Mouse (Mus musculus) naive thymus-derived CD4-positive, alpha-beta T cell, adult 5 months (primary cell): ENCODE data around the gene Lrriq1. TPM values are rescaled to one million over a fixed set of nuclear protein-coding genes. Genes with fewer than 3 reads are reported as not detected.

Source experiments
- polyA plus RNA-seq: library from polyadenylated mRNA; unstranded; fragments of 100-300 nt; shearing (Covaris generic); gene quantifications from one replicate; pipeline ENCODE4 v1.2.1, GENCODE M21; 2017

The Lrriq1 gene
- not detected for polyA plus RNA-seq

GRCm38 (mm10) chr10:103235707-103236459 lies at the start of gene Lrriq1:
Lrriq1 (minus strand) TSS chr10:103236322.

DNA sequence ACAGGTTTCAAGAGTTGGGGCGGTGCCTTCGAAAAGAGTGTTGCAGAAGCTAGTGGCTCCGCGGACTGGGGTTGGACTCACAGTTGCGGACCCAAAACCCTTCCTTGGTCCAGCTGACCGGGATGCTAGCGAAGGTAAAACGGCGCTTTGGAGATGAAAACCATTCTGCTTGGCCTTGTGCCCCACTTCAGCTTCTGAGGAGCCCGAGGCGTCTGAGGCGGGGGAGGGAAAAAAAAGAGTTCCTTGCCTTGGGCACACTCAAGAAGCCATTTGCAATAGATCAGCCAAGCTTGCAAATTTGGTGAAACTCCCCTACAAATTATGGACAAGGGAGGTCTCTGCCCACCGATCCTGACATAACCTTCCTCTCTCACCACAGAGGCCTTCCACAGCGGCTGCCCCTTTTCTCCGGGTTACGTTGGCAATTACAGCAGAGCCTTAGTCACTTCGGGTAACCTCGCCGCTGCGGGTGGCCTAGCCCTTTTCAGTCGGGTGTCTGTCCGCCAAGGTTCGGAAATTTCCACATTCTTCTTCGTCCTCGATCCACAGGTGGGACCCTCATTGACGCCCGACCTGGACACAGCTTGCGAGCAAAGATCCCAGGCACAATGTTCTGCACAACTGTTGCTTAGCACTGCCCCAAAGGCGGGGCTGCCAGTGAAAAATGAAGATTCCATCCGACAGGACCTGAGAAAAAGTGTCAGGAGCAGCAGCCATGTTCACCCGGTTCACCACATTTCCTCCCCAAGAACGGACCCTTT lies 206.2 kb downstream of the Lrriq1 start, which contains the start of gene Alx1:
Gene Alx1, minus strand, starts transcription at position 486 of the 761 bp plus-strand sequence.

Other genes with a start within 250 kb of the Lrriq1 start
- gene Alx1, start 206.1 kb downstream of the Lrriq1 start, polyA plus RNA-seq: not detected
- gene Slc6a15, start 131.5 kb upstream of the Lrriq1 start, polyA plus RNA-seq: not detected